Mouse (Mus musculus) midbrain, embryonic 14.5 days (tissue): ENCODE data around the gene Zfp687. TPM values are rescaled to one million over a fixed set of nuclear protein-coding genes. Genes with fewer than 3 reads are reported as not detected.
"Not testable (repeated sequence)": the region's sequence is repeated elsewhere in the genome, so short reads cannot be mapped to it uniquely, and the experiment has no call there.

ENCODE experiments used
- ATAC-seq: fragments of 200-750 bp; cut with Nextera tagmentation; 2 replicates; pipeline ENCODE4 v1.8.0; 2017; ENCODE audit warnings: moderate number of reproducible peaks, moderate library complexity; ENCODE audit not compliant: low FRiP score, low TSS enrichment
- DNase-seq: peaks from one replicate; pipeline ENCODE4 v3.0.0-alpha.2; 2015
- H3K27ac ChIP-seq: fragments of 300-500 bp; sonication (generic); replicated peaks from 2 replicates; pipeline ENCODE4 v1.5.1; 2014; ENCODE audit warnings: mild to moderate bottlenecking, low read depth, low read length, moderate library complexity
- H3K27me3 ChIP-seq: fragments of 300-500 bp; sonication (generic); 2 replicates; pipeline ENCODE4 v1.6.1; 2014; ENCODE audit warnings: low read length, control low read depth, mixed read lengths; ENCODE audit not compliant: control insufficient read depth, insufficient read depth
- H3K36me3 ChIP-seq: fragments of 300-500 bp; sonication (generic); 2 replicates; pipeline ENCODE4 v1.6.1; 2014; ENCODE audit warnings: low read length, control low read depth; ENCODE audit not compliant: control insufficient read depth, insufficient read depth
- H3K4me1 ChIP-seq: fragments of 300-500 bp; sonication (generic); 2 replicates; pipeline ENCODE4 v1.6.1; 2014; ENCODE audit warnings: mild to moderate bottlenecking, antibody characterized with exemption, low read length, control low read depth; ENCODE audit not compliant: control insufficient read depth, insufficient read depth
- H3K4me2 ChIP-seq: fragments of 300-500 bp; sonication (generic); 2 replicates; pipeline ENCODE4 v1.6.1; 2014; ENCODE audit warnings: mild to moderate bottlenecking, low read length, moderate library complexity
- H3K4me3 ChIP-seq: fragments of 300-500 bp; sonication (generic); replicated peaks from 2 replicates; pipeline ENCODE4 v1.5.1; 2014; ENCODE audit warnings: low read depth, low read length
- H3K9ac ChIP-seq: fragments of 300-500 bp; sonication (generic); replicated peaks from 2 replicates; pipeline ENCODE4 v1.6.1; 2014; ENCODE audit warnings: mild to moderate bottlenecking, low read length, moderate library complexity
- H3K9me3 ChIP-seq: fragments of 300-500 bp; sonication (generic); 2 replicates; pipeline ENCODE4 v1.6.1; 2016; ENCODE audit warnings: low read length, control low read depth, mixed read lengths; ENCODE audit not compliant: control insufficient read depth
- WGBS: fragments of 180-500 bp; shearing (Covaris S2); extraction: QIAGEN DNeasy Blood & Tissue Kit; methylation state at CpG from one replicate; pipeline ENCODE4 v1.1.7; 2014; 5-methylcytosine and 5-hydroxymethylcytosine counted together
- polyA plus RNA-seq: library from polyadenylated mRNA; unstranded; fragments of >200 nt; fragmentation: Nextera tagmentation; extraction: Ambion mirVana; gene quantifications from 2 replicates; pipeline ENCODE4 v1.2.1, GENCODE M21; 2014

Gene Zfp687
- polyA plus RNA-seq, 1 experiment from 2014 or later = 30.0 TPM

- no peaks in the 10 kb centered on the region for H3K9me3 ChIP-seq
- no peak overlapping the region for H3K4me2 ChIP-seq
- DNase-seq (no peak), ATAC-seq (no peak)
- H3K36me3 ChIP-seq = no peaks in the 10 kb centered on the region
- no peak overlapping the region for H3K27ac ChIP-seq
- 85% methylated on average over 11 of the region's 11 CpGs for WGBS
- H3K9ac ChIP-seq = no peak overlapping the region
- peaks cover 5% of the 10 kb centered on the region for H3K4me1 ChIP-seq
- H3K27me3 ChIP-seq = no peaks in the 10 kb centered on the region
- no peak overlapping the region for H3K4me3 ChIP-seq
Measured at GRCm38 (mm10) chr3:95046462-95047057, 31.3 kb upstream of the Zfp687 start.

GRCm38 (mm10) chr3:95043251-95043650 is 28.0 kb upstream of the Zfp687 start:
- H3K4me1 ChIP-seq = peaks cover 10% of the 10 kb centered on the region
- peak overlapping the region; percentile 65; the same call in 1 of the 2 replicates for H3K4me3 ChIP-seq
- ATAC-seq (no peak), DNase-seq (no peak)
- H3K9me3 ChIP-seq = no peaks in the 10 kb centered on the region
- no peak overlapping the region for H3K9ac ChIP-seq
- H3K36me3 ChIP-seq = 0 out of 2 replicates have a peak, but pooled peaks cover 5% of the 10 kb centered on the region
- no peak overlapping the region for H3K27ac ChIP-seq
- no peak overlapping the region for H3K4me2 ChIP-seq
- WGBS = 81% methylated on average over 6 of the region's 6 CpGs
- no peaks in the 10 kb centered on the region for H3K27me3 ChIP-seq

GRCm38 (mm10) chr3:95042838-95043229 is 27.6 kb upstream of the Zfp687 start:
- DNase-seq = no peak
- no peaks in the 10 kb centered on the region for H3K27me3 ChIP-seq
- peak; percentile 52; the same call in 1 of the 2 replicates for ATAC-seq
- no peaks in the 10 kb centered on the region for H3K9me3 ChIP-seq
- peaks cover 10% of the 10 kb centered on the region for H3K4me1 ChIP-seq
- peak overlapping the region; percentile 56; the same call in 1 of the 2 replicates for H3K27ac ChIP-seq
- 0 out of 2 replicates have a peak, but pooled peaks cover 5% of the 10 kb centered on the region for H3K36me3 ChIP-seq
- H3K9ac ChIP-seq = no peak overlapping the region; the same call in 1 of the 2 replicates
- peak overlapping the region; percentile 65 for H3K4me3 ChIP-seq
- peak overlapping the region; percentile 68 for H3K4me2 ChIP-seq
- 32% methylated on average over 7 of the region's 7 CpGs for WGBS

GRCm38 (mm10) chr3:95042166-95042837 is 27.1 kb upstream of the Zfp687 start, which contains the start of gene Psmd4:
Psmd4 (minus strand) TSS chr3:95042614.
- peak within 1 kb of the TSS; percentile 65 for H3K4me3 ChIP-seq
- no peaks in the 10 kb centered on the region for H3K27me3 ChIP-seq
- peaks cover 10% of the 10 kb centered on the region for H3K4me1 ChIP-seq
- peak; percentile 98 for DNase-seq
- peak within 1 kb of the TSS; percentile 56; the same call in 1 of the 2 replicates for H3K27ac ChIP-seq
- under 1% methylated on average over 36 of the region's 36 CpGs for WGBS
- peak within 1 kb of the TSS; percentile 68 for H3K4me2 ChIP-seq
- ATAC-seq = peak; percentile 100
- H3K36me3 ChIP-seq = peaks cover 7% of the 10 kb centered on the region; the same call in 1 of the 2 replicates
- H3K9me3 ChIP-seq = no peaks in the 10 kb centered on the region
- peak within 1 kb of the TSS; percentile 79 for H3K9ac ChIP-seq

- H3K9ac ChIP-seq = peak overlapping the region; percentile 79
- H3K9me3 ChIP-seq = no peaks in the 10 kb centered on the region
- peak overlapping the region; percentile 68 for H3K4me2 ChIP-seq
- ATAC-seq (no peak), DNase-seq (no peak)
- peak overlapping the region; percentile 65 for H3K4me3 ChIP-seq
- WGBS = 20% methylated on average over 3 of the region's 3 CpGs
- H3K27ac ChIP-seq = no peak overlapping the region
- peaks cover 12% of the 10 kb centered on the region for H3K36me3 ChIP-seq
- peaks cover 10% of the 10 kb centered on the region for H3K4me1 ChIP-seq
- H3K27me3 ChIP-seq = no peaks in the 10 kb centered on the region
Measured at GRCm38 (mm10) chr3:95041625-95042024, 26.4 kb upstream of the Zfp687 start.

GRCm38 (mm10) chr3:95029953-95030352 is 14.7 kb upstream of the Zfp687 start:
- DNase-seq (no peak), ATAC-seq (no peak)
- no peak overlapping the region for H3K27ac ChIP-seq
- H3K4me1 ChIP-seq = no peaks in the 10 kb centered on the region
- H3K36me3 ChIP-seq = peaks cover 46% of the 10 kb centered on the region
- H3K9ac ChIP-seq = no peak overlapping the region
- no peaks in the 10 kb centered on the region for H3K9me3 ChIP-seq
- no peak overlapping the region for H3K4me2 ChIP-seq
- H3K27me3 ChIP-seq = no peaks in the 10 kb centered on the region
- no peak overlapping the region for H3K4me3 ChIP-seq
- WGBS = 71% methylated on average over 3 of the region's 3 CpGs

GRCm38 (mm10) chr3:95029291-95029827 is 14.1 kb upstream of the Zfp687 start:
- not testable (repeated sequence) for DNase-seq, H3K27me3 ChIP-seq, H3K4me2 ChIP-seq, H3K9ac ChIP-seq, H3K4me1 ChIP-seq, H3K27ac ChIP-seq, ATAC-seq, H3K4me3 ChIP-seq, H3K9me3 ChIP-seq
- 80% methylated on average over 3 of the region's 3 CpGs for WGBS
- peaks cover 40% of the 10 kb centered on the region for H3K36me3 ChIP-seq

GRCm38 (mm10) chr3:95028603-95029002 is 13.4 kb upstream of the Zfp687 start:
- H3K27me3 ChIP-seq = no peaks in the 10 kb centered on the region
- H3K4me1 ChIP-seq = no peaks in the 10 kb centered on the region
- no peaks in the 10 kb centered on the region for H3K9me3 ChIP-seq
- 91% methylated on average over 3 of the region's 3 CpGs for WGBS
- ATAC-seq (no peak), DNase-seq (no peak)
- H3K4me2 ChIP-seq = no peak overlapping the region
- H3K36me3 ChIP-seq = peaks cover 33% of the 10 kb centered on the region
- H3K27ac ChIP-seq = no peak overlapping the region
- H3K9ac ChIP-seq = no peak overlapping the region
- H3K4me3 ChIP-seq = no peak overlapping the region
